Mouse (Mus musculus) megakaryocyte, embryonic 14.5 days (primary cell): ENCODE measurements around the gene Fcgr3.
"Not testable (repeated sequence)": the region's sequence is repeated elsewhere in the genome, so short reads cannot be mapped to it uniquely, and the experiment has no call there.

Experiments used
- FLI1 ChIP-seq: IDR thresholded peaks from 2 replicates; pipeline ENCODE4 v1.6.1; 2012; ENCODE audit warnings: low read length, inconsistent platforms, mixed read lengths
- GATA1 ChIP-seq: IDR thresholded peaks from 3 replicates; pipeline ENCODE4 v1.6.1; 2012; ENCODE audit warnings: mixed read lengths, low read length, inconsistent platforms, borderline replicate concordance

DNA sequence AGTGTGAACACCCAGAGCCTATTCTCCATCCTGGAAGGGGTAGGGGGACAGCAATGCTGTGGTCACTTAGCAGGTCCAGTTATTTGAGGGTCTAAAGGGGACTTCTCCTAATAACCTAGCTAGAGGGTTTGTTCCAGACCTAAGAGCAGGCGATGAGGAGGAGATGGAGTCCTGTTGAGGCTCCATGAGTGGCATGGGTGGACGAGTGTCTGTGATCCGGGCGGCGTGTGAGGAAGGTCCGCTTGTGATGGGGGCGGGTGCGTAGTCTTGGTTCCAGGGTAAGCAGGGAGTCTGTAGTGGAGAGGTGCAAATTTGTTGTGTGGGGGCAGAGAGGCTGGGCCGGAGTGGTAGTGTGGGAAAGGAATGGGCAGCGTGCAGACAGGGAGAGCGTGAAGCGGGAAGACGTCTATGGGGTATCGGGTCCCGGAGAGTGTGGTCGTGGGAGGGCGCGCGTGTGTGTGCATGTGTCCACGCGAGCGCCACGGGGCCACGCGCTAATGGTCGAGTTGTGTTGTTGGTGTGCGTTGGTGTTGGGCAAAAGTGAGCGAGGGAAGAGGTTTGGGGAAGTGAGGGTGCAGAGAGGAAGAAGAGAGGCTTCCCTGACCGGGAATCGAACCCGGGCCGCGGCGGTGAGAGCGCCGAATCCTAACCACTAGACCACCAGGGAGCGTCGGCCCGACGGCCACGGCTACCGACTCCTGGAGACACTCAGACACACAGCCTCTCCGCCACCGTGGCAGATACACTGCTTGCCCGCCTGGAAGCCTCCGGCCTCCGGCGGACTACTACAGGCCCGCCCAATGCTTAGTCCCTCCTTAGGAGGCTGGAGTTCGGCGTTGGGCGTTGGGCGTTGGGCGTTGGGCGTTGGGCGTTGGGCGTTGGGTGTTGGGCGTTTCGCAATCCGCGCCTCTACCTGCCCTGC is 905 bp downstream of the Fcgr3 start:
- not testable (repeated sequence) for TF ChIP-seq FLI1, GATA1
